Mouse (Mus musculus) left cerebral cortex, adult 8-10 months (tissue): ENCODE results near the gene Polr1a. TPM values are rescaled to one million over a fixed set of nuclear protein-coding genes. Genes with fewer than 3 reads are reported as not detected.

ENCODE experiments used
- DNase-seq, 2 experiments: peaks; one replicate each; pipeline ENCODE4 v3.0.0; 2022; ENCODE audit warnings: low spot score in 2 of 2
- total RNA-seq, 4 experiments: library from RNA; stranded (reverse); gene quantifications; 2 replicates each; pipeline ENCODE4 v1.2.4; 2022

Polr1a gene
- total RNA-seq, 4 experiments from 2014 or later: 31.2 to 35.9 (median 33.1) TPM

DNA sequence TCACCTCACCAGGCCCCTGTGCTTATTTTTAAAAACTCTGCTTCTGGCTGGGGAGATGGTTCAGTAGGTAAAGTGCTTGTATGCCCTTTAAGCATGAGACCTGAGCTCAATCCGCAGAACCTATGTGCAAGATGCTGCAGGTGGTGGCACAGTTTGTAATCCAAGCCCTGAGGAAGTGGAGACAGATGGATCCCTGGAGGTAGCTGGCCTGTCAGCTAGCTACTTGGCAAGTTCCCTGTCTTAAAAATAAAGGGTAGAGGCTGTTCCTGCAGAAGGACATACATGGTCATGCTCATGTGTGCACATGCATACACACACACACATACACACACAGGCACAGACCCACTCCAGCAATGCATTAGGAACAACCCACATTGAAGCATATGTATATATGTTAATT, 88.4 kb downstream of the Polr1a start:
- DNase-seq: no peak

DNA sequence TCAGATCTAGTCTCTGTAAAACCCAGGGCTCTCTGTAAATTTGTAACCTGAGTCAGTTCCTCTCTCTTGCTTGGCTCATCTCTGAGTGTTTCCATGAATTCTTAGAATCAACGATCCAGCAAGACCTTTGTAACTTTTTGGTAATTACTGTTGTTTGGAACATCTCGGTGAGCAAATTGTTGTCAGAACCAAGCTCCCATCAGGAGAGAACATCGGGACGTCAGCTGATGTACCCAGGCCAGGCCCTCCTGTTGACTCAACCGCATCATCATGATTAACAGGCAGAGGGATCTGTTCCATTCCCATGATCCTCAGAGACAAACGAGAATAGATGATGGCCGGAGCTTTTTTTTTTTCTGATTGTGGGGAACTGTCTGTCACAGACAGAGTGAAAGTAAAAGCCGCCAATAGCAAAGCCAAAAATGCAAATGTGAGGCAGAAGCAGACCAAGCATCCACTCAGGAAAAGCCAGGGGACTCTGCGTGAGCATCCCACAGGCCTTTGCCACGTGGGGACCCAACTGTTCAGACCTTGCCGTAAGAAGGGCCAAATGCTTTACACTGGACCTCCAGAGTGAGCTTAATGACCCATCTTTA, 91.2 kb downstream of the Polr1a start:
- no peak for DNase-seq

DNA sequence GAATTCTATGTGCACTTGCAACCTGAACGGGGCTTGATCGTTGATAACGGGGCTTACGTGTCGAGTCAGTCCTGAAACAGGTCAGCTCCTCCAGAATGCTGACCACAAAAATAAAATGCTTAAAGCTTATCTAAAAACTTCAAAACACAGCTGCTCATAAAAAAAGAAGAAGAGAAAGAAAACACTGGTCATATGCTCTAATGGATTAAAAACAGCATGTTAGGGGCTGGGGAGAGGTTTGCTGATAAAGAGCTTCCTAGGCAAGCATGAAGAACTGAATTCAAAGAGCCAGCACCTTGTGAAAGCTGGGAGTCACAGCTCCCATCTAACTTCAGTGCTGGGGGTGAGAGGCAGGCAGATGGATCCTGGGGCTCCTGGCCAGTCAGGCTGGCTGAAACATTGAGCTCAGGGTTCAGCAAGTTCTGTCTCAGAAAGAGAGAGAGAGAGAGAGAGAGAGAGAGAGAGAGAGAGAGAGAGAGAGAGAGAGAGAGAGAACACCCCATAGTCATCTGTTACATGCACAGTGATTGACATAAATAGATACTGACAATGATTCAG, 92.4 kb downstream of the Polr1a start:
- no peak for DNase-seq

DNA sequence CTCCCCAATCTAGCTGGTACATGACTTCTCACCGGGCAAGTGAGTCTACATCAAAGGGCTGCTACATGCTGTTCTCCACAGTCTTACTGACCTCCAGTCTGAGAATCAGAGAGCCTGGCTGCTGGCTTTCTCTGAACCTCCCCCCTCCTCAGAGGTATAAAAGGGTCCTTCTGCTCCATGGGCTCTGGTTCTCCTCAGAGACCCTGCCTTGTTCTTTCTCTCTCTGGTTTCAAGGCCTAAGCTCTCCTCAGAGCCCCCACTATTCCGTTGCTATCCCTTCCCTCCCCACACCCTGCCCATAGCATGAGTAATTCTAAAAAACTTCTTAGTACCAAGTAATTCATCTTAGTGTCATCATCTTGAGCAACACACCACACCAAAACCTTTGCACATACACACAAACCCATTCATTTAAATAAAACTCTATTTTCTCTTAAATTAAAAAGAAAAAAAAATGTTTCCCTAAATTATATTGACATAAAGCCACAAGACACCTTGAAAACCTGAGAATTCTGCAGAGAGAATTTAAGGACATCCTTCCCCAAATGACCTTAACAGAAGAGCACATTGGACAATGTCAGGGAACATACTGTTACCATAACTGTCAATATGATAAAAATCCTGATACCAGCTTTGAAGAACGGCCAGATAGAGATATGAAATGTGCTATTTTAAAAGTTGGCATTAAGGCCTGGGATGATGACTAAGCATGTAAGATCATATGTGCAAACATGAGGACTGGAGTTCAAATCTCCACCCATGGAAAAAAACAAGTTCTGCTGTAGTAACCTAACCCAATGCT, 98.8 kb downstream of the Polr1a start:
- DNase-seq: no peak

DNA sequence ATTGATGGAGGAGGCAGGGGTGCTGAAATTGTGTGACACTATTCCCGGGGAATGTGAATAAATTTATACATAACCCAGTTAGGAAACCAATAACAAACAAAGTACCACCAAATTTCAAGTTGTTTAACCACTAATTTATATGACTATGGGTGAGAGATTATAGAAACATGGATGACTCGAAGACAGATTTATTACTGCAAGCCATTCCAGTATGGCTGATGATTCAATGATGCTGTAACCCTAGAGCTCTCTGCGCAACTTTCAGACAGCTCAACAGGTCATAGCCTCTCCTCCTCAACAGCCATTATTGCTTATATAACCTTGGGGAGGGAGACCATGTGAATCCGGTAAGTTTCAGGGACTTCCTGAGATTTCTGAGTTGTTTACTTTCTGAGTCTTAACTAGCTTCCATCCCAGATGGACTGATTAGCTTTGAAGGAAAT, 99.4 kb downstream of the Polr1a start:
- DNase-seq: no peak

DNA sequence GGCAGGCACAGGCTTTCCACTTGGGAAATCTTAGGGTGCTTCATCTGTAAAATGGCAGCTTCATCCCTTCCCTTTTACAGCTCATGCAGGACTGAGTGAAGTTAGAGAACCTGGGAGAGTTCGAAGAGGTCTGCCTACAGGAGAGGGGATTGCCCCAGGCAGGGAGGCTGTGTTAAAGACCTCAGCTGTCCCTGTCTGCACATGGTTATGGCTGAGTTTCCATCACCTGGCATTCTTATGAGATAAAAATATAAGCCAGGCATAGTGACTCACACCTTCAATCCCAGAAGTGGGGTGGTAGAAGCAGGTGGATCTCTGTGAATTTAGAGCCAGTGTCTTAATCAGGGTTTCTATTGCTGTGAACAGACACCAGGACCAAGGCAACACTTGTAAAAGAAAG, 100.6 kb downstream of the Polr1a start:
- no peak for DNase-seq

DNA sequence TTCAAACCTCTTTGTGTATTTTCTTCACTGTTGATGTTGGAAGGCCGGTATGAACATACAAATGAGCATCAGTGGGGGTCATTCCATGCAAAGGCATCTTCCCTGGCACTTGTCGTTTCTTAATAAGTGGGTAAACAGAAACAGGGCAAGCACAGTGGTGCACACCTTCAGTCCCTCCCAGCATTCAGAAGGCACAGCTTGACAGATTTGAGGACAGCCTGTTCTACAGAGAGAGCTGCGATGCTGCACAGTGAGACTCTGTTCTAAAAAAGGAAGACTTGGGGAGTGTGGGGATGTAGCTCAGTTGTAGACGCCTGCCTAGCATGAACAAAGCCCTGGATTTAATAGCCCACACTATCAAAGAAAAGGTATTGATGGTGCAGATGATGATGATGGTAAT, 105.2 kb downstream of the Polr1a start:
- DNase-seq: no peak

DNA sequence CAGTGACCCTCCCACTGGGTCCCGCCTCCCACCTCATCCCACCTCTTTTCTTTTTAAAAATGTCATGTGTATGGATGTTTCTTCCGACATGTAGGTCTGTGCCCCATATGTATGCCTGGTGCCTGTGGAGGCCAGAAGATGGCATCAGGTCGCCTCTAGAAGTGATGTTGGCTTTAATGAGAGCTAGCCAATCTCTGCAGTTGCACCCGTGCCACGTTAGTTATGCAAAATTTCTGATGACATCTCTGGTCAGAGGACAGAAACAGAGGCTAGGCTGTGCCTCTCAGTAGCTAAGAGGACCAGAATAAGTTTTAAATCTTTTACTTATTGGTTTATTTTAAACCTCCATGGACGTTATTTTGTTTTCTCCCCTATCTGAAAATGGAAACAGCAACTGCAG, 109.2 kb downstream of the Polr1a start:
- DNase-seq: no peak

DNA sequence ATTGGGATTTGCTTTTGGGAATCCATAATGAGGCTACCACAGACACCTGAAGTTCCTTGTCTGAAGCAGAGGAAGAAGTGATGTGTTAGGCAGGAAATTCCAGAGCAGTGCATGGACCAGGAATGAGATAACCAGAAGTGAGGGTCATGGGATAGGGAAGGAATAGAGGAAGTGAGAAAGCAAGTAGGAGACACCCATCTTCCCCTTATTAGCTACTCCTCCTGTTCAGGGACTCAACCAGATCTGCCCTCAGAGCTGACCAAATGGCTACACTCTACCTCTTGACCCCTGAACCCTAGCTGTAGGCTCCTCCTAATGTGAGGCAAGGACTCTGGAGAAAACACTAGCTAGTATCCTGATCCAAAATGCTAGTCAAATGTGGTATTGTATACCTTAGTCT, 116.6 kb downstream of the Polr1a start:
- DNase-seq: no peak

DNA sequence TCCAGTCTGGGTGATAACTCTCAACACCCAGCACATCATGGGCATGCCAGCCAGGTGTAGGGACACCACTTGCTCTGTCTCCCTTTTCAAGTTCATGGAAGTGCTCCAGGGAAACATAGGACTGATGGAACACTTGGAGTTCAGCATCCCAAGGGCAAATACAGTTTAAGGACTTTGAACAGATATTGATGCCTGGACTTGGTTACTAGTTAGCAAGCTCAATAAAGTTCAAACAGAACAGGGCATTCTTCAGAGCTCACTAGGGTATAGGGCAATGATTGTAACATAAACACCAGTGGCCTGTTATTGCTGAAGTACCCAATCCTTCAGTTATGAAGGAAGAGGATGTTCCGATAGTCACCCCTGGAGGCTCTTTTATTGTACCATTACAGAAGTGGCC, 119.2 kb downstream of the Polr1a start:
- no peak for DNase-seq

DNA sequence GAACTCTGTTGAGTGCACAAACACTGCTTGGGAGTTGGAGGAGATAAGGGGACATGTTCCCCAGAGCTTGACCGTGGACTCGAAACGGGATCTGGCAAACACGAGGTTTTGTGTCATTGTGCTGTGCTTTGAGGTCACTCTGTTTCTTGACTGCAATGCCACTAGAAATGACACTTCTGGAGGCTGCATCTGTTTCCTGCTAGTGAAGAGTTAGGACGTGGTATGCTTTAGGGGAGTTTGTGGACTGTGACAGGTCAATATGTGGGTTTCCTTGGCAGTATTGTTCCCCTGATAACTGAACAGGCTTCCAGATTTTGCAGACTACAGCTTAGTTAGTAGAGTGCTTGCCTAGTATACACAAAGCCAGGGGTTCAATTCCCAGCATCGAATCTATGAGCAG, 120.8 kb downstream of the Polr1a start:
- DNase-seq: no peak

Other genes with a start within 250 kb of the Polr1a start
- 10 to 100 TPM; 77.8 to 89.9 (median 85.9) TPM for gene Reep1, start 201.5 kb upstream of the Polr1a start, total RNA-seq
- gene Mrpl35, start 82.1 kb upstream of the Polr1a start, total RNA-seq: 10 to 100 TPM; 24.9 to 36.6 (median 29.2) TPM
- gene Immt, start 77.7 kb upstream of the Polr1a start, total RNA-seq: 100 to 1,000 TPM; 142 to 166 (median 150) TPM
- 10 to 100 TPM; 61.7 to 69.8 (median 68.6) TPM for gene Ptcd3, start 303 bp upstream of the Polr1a start, total RNA-seq
- gene St3gal5, start 188.5 kb downstream of the Polr1a start, total RNA-seq: 100 to 1,000 TPM; 157 to 182 (median 165) TPM